Mouse (Mus musculus) C2C12 (cell line): ENCODE data around the gene Tmem50a. TPM values are rescaled to one million over a fixed set of nuclear protein-coding genes. Genes with fewer than 3 reads are reported as not detected.
A peak's percentile ranks its signal among the peaks of the same experiment; 100 is the strongest.

Experiments
- H3K27me3 ChIP-seq: one replicate; pipeline ENCODE4 v1.6.1; 2011; ENCODE audit not compliant: control insufficient read depth, insufficient read depth, insufficient read length
- H3K36me3 ChIP-seq: one replicate; pipeline ENCODE4 v1.6.1; 2011; ENCODE audit not compliant: control insufficient read depth, insufficient read depth
- H3K4me3 ChIP-seq: one replicate; pipeline ENCODE4 v1.5.1; 2011; ENCODE audit warnings: mild to moderate bottlenecking, control low read depth; ENCODE audit not compliant: poor library complexity, insufficient read depth, severe bottlenecking
- H3K79me2 ChIP-seq: one replicate; pipeline ENCODE4 v1.6.1; 2011; ENCODE audit not compliant: control insufficient read depth, insufficient read depth
- H3K79me3 ChIP-seq: one replicate; pipeline ENCODE4 v1.6.1; 2011; ENCODE audit warnings: low read depth, control low read depth
- H3ac ChIP-seq: one replicate; pipeline ENCODE3; 2011; ENCODE audit warnings: low read depth; ENCODE audit not compliant: control insufficient read depth, insufficient read length
- CEBPB ChIP-seq: IDR thresholded peaks from one replicate; pipeline ENCODE4 v1.6.1; 2011; ENCODE audit warnings: low read depth, mild to moderate bottlenecking, control low read depth, moderate library complexity
- CTCF ChIP-seq: IDR thresholded peaks from one replicate; pipeline ENCODE4 v1.5.1; 2011; ENCODE audit not compliant: control insufficient read depth, insufficient read depth, insufficient read length
- FOSL1 ChIP-seq: IDR thresholded peaks from one replicate; pipeline ENCODE4 v1.8.0; 2011; ENCODE audit warnings: mild to moderate bottlenecking, low read length; ENCODE audit not compliant: poor library complexity, insufficient read depth, severe bottlenecking
- MAX ChIP-seq: IDR thresholded peaks from one replicate; pipeline ENCODE4 v1.6.1; 2011; ENCODE audit warnings: mild to moderate bottlenecking, control low read depth
- MYOD1 ChIP-seq: IDR thresholded peaks from one replicate; pipeline ENCODE4 v1.6.1; 2011; ENCODE audit warnings: low read depth; ENCODE audit not compliant: control insufficient read depth, insufficient read length
- MYOG ChIP-seq: IDR thresholded peaks from one replicate; pipeline ENCODE4 v1.6.1; 2011; ENCODE audit not compliant: control insufficient read depth, insufficient read length; ENCODE audit errors: extremely low read depth
- USF1 ChIP-seq: IDR thresholded peaks from one replicate; pipeline ENCODE4 v1.6.1; 2011; ENCODE audit warnings: low read depth, mild to moderate bottlenecking, control low read depth, moderate library complexity
- polyA plus RNA-seq: library from polyadenylated mRNA; unstranded; fragments of >200 nt; fragmentation: generic; extraction: Trizol; gene quantifications from one replicate; pipeline ENCODE4 v1.2.1, GENCODE M21; 2012; ENCODE audit warnings: missing spikeins

The Tmem50a gene
- polyA plus RNA-seq, 1 experiment = 94.9 TPM

- H3K79me2 ChIP-seq = no peaks in the 10 kb centered on the region
- peaks cover 3% of the 10 kb centered on the region for H3K27me3 ChIP-seq
- no peak overlapping the region for H3ac ChIP-seq
- no peak overlapping the region for H3K4me3 ChIP-seq
- no peaks in the 10 kb centered on the region for H3K79me3 ChIP-seq
- no peaks in the 10 kb centered on the region for H3K36me3 ChIP-seq
- no peak for TF ChIP-seq MAX
- TF ChIP-seq USF1 = no peak
- no peak for TF ChIP-seq CEBPB
Observed at GRCm38 (mm10) chr4:134858494-134858893, 56.3 kb downstream of the Tmem50a start.

- Histone ChIP-seq H3K27me3 (no peaks in the 10 kb centered on the region), H3K4me3 (no peak overlapping the region), H3K36me3 (no peaks in the 10 kb centered on the region), H3K79me3 (peaks cover 8% of the 10 kb centered on the region), H3ac (no peak overlapping the region), H3K79me2 (peaks cover 14% of the 10 kb centered on the region)
- TF ChIP-seq USF1 = no peak
- peak; percentile 43 for TF ChIP-seq CEBPB
- TF ChIP-seq FOSL1 = no peak
- TF ChIP-seq MAX = no peak
Observed at GRCm38 (mm10) chr4:134856501-134856900, 58.3 kb downstream of the Tmem50a start.

- TF ChIP-seq CTCF (no peak), USF1 (no peak)
- H3K4me3 ChIP-seq = no peak overlapping the region
- no peak overlapping the region for H3ac ChIP-seq
- peaks cover 19% of the 10 kb centered on the region for H3K79me2 ChIP-seq
- H3K79me3 ChIP-seq = peaks cover 12% of the 10 kb centered on the region
- H3K27me3 ChIP-seq = no peaks in the 10 kb centered on the region
- no peaks in the 10 kb centered on the region for H3K36me3 ChIP-seq
Observed at GRCm38 (mm10) chr4:134856056-134856455, 58.8 kb downstream of the Tmem50a start.

GRCm38 (mm10) chr4:134855371-134855770, 59.5 kb downstream of the Tmem50a start:
- Histone ChIP-seq H3K36me3 (no peaks in the 10 kb centered on the region), H3K4me3 (no peak overlapping the region), H3K79me3 (peaks cover 17% of the 10 kb centered on the region), H3K27me3 (no peaks in the 10 kb centered on the region), H3ac (no peak overlapping the region), H3K79me2 (peaks cover 26% of the 10 kb centered on the region)
- TF ChIP-seq MYOG = no peak
- no peak for TF ChIP-seq USF1
- no peak for TF ChIP-seq CTCF
- TF ChIP-seq CEBPB = no peak
- no peak for TF ChIP-seq MAX
- no peak for TF ChIP-seq FOSL1
- no peak for TF ChIP-seq MYOD1

GRCm38 (mm10) chr4:134853637-134854485, 61.0 kb downstream of the Tmem50a start:
- Histone ChIP-seq H3K79me3 (peaks cover 23% of the 10 kb centered on the region), H3K4me3 (peak overlapping the region; percentile 64), H3K27me3 (no peaks in the 10 kb centered on the region), H3ac (peak overlapping the region; percentile 80), H3K36me3 (no peaks in the 10 kb centered on the region), H3K79me2 (peaks cover 41% of the 10 kb centered on the region)
- no peak for TF ChIP-seq MYOG
- TF ChIP-seq MYOD1 = no peak
- no peak for TF ChIP-seq CTCF
- peak; percentile 45 for TF ChIP-seq MAX

GRCm38 (mm10) chr4:134853259-134853636, 61.6 kb downstream of the Tmem50a start, which contains the start of gene Maco1:
Gene Maco1, minus strand, starts transcription at chr4:134853345.
- Histone ChIP-seq H3ac (peak within 1 kb of the TSS; percentile 82), H3K4me3 (peak within 1 kb of the TSS; percentile 64), H3K79me3 (peaks cover 29% of the 10 kb centered on the region), H3K36me3 (no peaks in the 10 kb centered on the region), H3K27me3 (no peaks in the 10 kb centered on the region), H3K79me2 (peaks cover 47% of the 10 kb centered on the region)
- TF ChIP-seq CTCF (no peak), FOSL1 (no peak), USF1 (no peak), MYOG (no peak), CEBPB (no peak), MAX (no peak), MYOD1 (no peak)
